25 mouse cellular contexts compared by ENCODE assay signal in the genomic region with DNA sequence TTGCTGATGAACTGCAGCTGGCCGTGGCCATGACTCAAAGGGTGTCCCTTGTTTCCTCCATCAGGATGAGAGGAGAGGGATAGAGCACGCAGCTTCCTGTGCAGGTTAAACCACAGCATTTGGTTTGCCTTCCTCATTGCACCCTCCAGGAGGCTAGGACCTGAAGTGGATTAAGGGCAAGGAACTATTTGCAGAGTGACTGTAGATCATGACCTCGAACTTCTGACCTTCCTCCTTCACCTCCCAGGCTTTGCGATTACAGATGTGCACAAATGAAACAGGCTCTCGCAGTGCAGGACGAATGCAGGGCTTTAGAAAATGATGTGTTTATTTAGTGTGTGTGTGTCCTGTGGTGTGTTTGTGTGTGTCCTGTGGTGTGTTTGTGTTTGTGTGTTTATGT. TPM values are rescaled to one million over a fixed set of nuclear protein-coding genes. Genes with fewer than 3 reads are reported as not detected.
"Had no signal": no experiment of that assay in that cellular context is flagged by ENCODE, and none has a peak within 500 bp of the region (broad histone marks: within the 10 kb centered on the region; RNA-seq: fewer than 3 reads in every experiment).

No protein-coding gene starts in this region.

- H3K9ac ChIP-seq: heart, embryonic 12.5 days; hindbrain, embryonic 14.5 days; intestine, embryonic 15.5 days; limb, embryonic 12.5 days; liver, embryonic 14.5 days had no signal

- H3K36me3 ChIP-seq: heart, embryonic 10.5 days; heart, embryonic 12.5 days; hindbrain, embryonic 10.5 days; intestine, embryonic 15.5 days; limb, embryonic 10.5 days; limb, embryonic 12.5 days had no signal

- H3K9me3 ChIP-seq: heart, embryonic 10.5 days; heart, embryonic 12.5 days; hindbrain, embryonic 10.5 days; intestine, embryonic 15.5 days; limb, embryonic 10.5 days; limb, embryonic 12.5 days had no signal

- DNase-seq: gastrocnemius, postnatal 25 days; heart, adult 18-20 months; heart, postnatal 10 days; heart, postnatal 4 days; kidney, adult 18-20 months; kidney, adult 8-10 months; kidney, postnatal 10 days; kidney, postnatal 25 days; kidney, postnatal 4 days; liver had no signal

- H3K27ac ChIP-seq: heart, embryonic 10.5 days; hindbrain, embryonic 14.5 days; intestine, embryonic 15.5 days; layer of hippocampus, adult 2 months; left cerebral cortex, adult 2 months; limb, embryonic 12.5 days; liver, embryonic 14.5 days had no signal

- H3K27me3 ChIP-seq: heart, embryonic 12.5 days; intestine, embryonic 15.5 days; limb, embryonic 12.5 days had no signal

- ATAC-seq: hindbrain, embryonic 16.5 days; inflammation-experienced regulatory T-cells, adult 6 months; intestine, embryonic 15.5 days; intestine, postnatal 0 days had no signal

- H3K4me3 ChIP-seq: heart, embryonic 10.5 days; heart, embryonic 12.5 days; hindbrain, embryonic 10.5 days; intestine, embryonic 15.5 days; layer of hippocampus, adult 2 months; left cerebral cortex, adult 2 months; limb, embryonic 10.5 days; limb, embryonic 12.5 days had no signal

- H3K4me2 ChIP-seq: heart, embryonic 12.5 days; hindbrain, embryonic 14.5 days; intestine, embryonic 15.5 days; limb, embryonic 12.5 days; liver, embryonic 11.5 days had no signal

- H3K4me1 ChIP-seq: heart, embryonic 12.5 days; intestine, embryonic 15.5 days; limb, embryonic 12.5 days had no signal

RNA-seq across cellular contexts. Expression of gene Cgnl1, which starts 57.7 kb away (rescaled TPM):
- total RNA-seq: granulocyte monocyte progenitor cell, adult 5-6 weeks had no signal
- polyA plus RNA-seq: inflammation-experienced regulatory T-cells, adult 6 months had no signal
